Mouse (Mus musculus): ENCODE results near the gene En2.

DNA sequence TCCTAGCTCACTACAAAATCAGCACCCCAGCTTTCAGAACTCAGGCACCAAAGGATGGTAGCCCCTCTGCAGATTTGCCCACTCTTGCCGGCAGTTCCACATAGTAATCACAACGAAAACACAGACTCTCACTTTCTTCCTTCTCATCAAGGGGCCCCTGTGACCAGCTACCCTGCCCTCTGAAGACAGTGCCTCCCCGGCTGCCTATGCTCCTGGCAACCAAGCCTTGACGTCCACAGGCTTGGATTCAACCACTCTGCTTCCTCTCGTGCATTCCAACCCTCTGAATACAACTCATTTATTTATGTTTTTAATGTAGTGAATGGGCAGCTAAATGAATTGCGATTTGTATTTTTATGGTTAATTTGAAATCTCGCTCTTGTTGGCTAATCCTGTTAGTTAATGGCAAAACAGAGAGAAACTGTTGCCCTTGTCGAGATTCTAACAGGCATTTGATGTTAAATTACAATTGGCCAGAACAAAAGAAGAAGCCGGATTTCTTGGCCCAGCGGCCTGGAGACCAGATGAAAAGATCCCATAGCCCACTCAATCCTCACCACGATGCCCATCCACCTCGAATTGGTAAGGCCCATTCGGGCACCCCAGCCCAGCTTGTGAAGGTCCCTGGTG lies 48.1 kb upstream of the En2 start:
- TF ChIP-seq CTCF (IDR thresholded peaks at IDR 0.05; ENCODE audit: insufficient read depth, low read length) (no peak), POLR2A (IDR thresholded peaks at IDR 0.05; ENCODE audit: borderline replicate concordance, extremely low read depth, low read depth, low read length) (no peak)
